Mouse (Mus musculus) embryonic facial prominence, embryonic 13.5 days (tissue): ENCODE results near the gene Olfr62. TPM values are rescaled to one million over a fixed set of nuclear protein-coding genes. Genes with fewer than 3 reads are reported as not detected.

Experiments
- ATAC-seq: fragments of 200-750 bp; cut with Nextera tagmentation; 2 replicates; pipeline ENCODE4 v1.8.0; 2017; ENCODE audit warnings: low read depth; ENCODE audit not compliant: insufficient number of reproducible peaks, insufficient read depth, low FRiP score, low TSS enrichment
- H3K27ac ChIP-seq: fragments of 300-500 bp; sonication (generic); 2 replicates; pipeline ENCODE4 v1.5.1; 2015; ENCODE audit warnings: moderate library complexity, mild to moderate bottlenecking, inconsistent platforms
- H3K27me3 ChIP-seq: fragments of 300-500 bp; sonication (generic); 2 replicates; pipeline ENCODE4 v1.6.1; 2015; ENCODE audit warnings: mild to moderate bottlenecking, inconsistent platforms
- H3K36me3 ChIP-seq: fragments of 300-500 bp; sonication (generic); 2 replicates; pipeline ENCODE4 v1.6.1; 2015; ENCODE audit warnings: mild to moderate bottlenecking, inconsistent platforms
- H3K4me1 ChIP-seq: fragments of 300-500 bp; sonication (generic); 2 replicates; pipeline ENCODE4 v1.6.1; 2015; ENCODE audit warnings: inconsistent platforms
- H3K4me2 ChIP-seq: fragments of 300-500 bp; sonication (generic); 2 replicates; pipeline ENCODE4 v1.6.1; 2015; ENCODE audit warnings: moderate library complexity, mild to moderate bottlenecking, inconsistent platforms
- H3K4me3 ChIP-seq: fragments of 300-500 bp; sonication (generic); 2 replicates; pipeline ENCODE4 v1.5.1; 2015; ENCODE audit warnings: mild to moderate bottlenecking, inconsistent platforms
- H3K9ac ChIP-seq: fragments of 300-500 bp; sonication (generic); 2 replicates; pipeline ENCODE4 v1.6.1; 2015; ENCODE audit warnings: mild to moderate bottlenecking, inconsistent platforms
- H3K9me3 ChIP-seq: fragments of 300-500 bp; sonication (generic); 2 replicates; pipeline ENCODE4 v1.6.1; 2016; ENCODE audit warnings: inconsistent platforms
- WGBS: fragments of 180-500 bp; shearing (Covaris S2); methylation state at CpG from one replicate; pipeline ENCODE4 v1.1.7; 2015; ENCODE audit warnings: mixed read lengths; 5-methylcytosine and 5-hydroxymethylcytosine counted together
- polyA plus RNA-seq: library from polyadenylated mRNA; unstranded; fragments of >200 nt; fragmentation: Nextera tagmentation; extraction: Ambion mirVana; gene quantifications from 2 replicates; pipeline ENCODE4 v1.2.1, GENCODE M21; 2015

Gene Olfr62
- not detected in 2 replicates for polyA plus RNA-seq

DNA sequence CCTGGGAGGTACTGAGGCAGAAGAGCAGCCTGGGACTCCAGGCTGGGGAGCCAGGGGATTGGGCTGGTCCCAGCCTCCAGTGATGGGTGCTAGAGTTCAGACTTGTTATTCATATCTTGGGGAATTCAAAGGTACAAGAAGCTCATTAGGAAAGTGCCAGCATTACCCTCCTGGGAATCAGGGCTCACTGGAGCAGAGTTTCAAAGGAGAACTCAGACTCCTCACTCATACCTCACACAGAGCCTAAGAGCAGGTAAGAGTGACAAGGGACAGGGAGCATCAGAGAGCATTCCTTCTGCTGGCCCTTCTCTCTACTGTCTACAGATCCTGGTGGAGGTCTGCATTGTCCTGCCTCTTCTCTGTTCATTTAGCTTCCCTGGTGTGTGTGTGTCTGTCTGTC, at the start of gene Olfr62:
Gene Olfr62, plus strand, starts transcription at position 301 of the 400 bp plus-strand sequence.
- H3K9me3 ChIP-seq = no peaks in the 10 kb centered on the region
- H3K27me3 ChIP-seq = no peaks in the 10 kb centered on the region
- H3K27ac ChIP-seq = no peak within 1 kb of the TSS
- ATAC-seq = no peak
- no peaks in the 10 kb centered on the region for H3K4me1 ChIP-seq
- H3K4me2 ChIP-seq = no peak within 1 kb of the TSS
- H3K9ac ChIP-seq = no peak within 1 kb of the TSS
- H3K36me3 ChIP-seq = no peaks in the 10 kb centered on the region
- H3K4me3 ChIP-seq = no peak within 1 kb of the TSS

DNA sequence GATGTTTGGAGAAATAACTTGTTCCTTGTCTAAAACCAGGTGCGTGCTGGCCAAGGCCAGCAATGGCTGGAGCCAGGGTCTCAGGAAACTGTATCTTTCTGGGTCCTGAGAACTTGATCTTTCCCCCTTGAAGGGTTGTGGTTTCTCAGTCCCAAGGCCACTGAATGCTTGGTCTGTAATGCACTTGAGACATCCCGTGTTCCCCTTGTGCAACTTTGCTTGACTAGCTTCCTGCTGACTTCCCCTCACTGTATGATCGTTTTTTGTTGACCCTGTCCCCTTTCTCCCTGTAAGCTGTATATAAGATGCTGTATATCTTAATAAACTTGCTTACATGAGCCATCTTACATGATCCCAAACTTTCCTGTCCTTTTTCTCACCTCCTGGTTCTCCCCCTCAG, 48.9 kb upstream of the Olfr62 start:
- no peaks in the 10 kb centered on the region for H3K9me3 ChIP-seq
- peaks cover 2% of the 10 kb centered on the region; the same call in 1 of the 2 replicates for H3K4me1 ChIP-seq
- ATAC-seq = no peak
- H3K27me3 ChIP-seq = peaks cover 3% of the 10 kb centered on the region
- WGBS = 67% methylated on average over 3 of the region's 3 CpGs
- no peak overlapping the region for H3K4me2 ChIP-seq
- no peaks in the 10 kb centered on the region for H3K36me3 ChIP-seq
- no peak overlapping the region for H3K4me3 ChIP-seq
- H3K9ac ChIP-seq = no peak overlapping the region
- no peak overlapping the region for H3K27ac ChIP-seq

- H3K4me3 ChIP-seq = no peak overlapping the region
Observed at GRCm38 (mm10) chr4:118612619-118613018, 46.1 kb upstream of the Olfr62 start.

DNA sequence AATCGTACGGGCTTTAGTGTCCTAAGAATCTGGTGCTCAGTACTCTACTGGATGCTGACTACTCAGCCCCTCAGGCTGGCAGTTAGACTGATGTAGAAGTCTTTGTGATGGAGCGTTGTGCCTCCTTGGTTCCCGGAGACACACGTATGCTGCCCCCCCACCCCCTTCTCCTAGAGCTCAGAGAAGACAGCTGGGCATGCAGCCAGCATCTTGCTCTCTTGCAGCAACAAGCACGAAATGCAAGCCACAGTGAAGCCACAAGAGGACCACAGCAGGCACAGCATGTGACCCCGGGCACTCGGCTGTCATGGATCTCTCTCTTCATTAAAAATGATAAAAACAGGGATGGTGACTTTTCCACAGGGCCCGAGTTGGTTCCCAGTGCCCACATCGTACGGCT, 43.3 kb upstream of the Olfr62 start:
- Histone ChIP-seq H3K27ac (no peak overlapping the region), H3K9me3 (0 out of 2 replicates have a peak, but pooled peaks cover 6% of the 10 kb centered on the region), H3K27me3 (peaks cover 3% of the 10 kb centered on the region; the same call in 1 of the 2 replicates), H3K36me3 (no peaks in the 10 kb centered on the region), H3K4me1 (peaks cover 1% of the 10 kb centered on the region; the same call in 1 of the 2 replicates), H3K4me2 (no peak overlapping the region), H3K4me3 (no peak overlapping the region), H3K9ac (no peak overlapping the region)
- 77% methylated on average over 11 of the region's 11 CpGs for WGBS
- no peak for ATAC-seq

More at GRCm38 (mm10) chr4:118612619-118613018, 46.1 kb upstream of the Olfr62 start:
- Histone ChIP-seq H3K9me3 (0 out of 2 replicates have a peak, but pooled peaks cover 6% of the 10 kb centered on the region), H3K27me3 (peaks cover 3% of the 10 kb centered on the region), H3K9ac (no peak overlapping the region), H3K4me2 (no peak overlapping the region), H3K4me1 (peaks cover 2% of the 10 kb centered on the region; the same call in 1 of the 2 replicates), H3K36me3 (no peaks in the 10 kb centered on the region), H3K27ac (no peak overlapping the region)
- 25% methylated on average over 11 of the region's 11 CpGs for WGBS
- ATAC-seq = no peak

GRCm38 (mm10) chr4:118620279-118620966, 38.3 kb upstream of the Olfr62 start, which contains the start of the genes Cfap57 and Ebna1bp2:
Gene Cfap57, minus strand, starts transcription at chr4:118620777.
Gene Ebna1bp2, plus strand, starts transcription at chr4:118620799.
- WGBS = under 1% methylated on average over 39 of the region's 41 CpGs
- H3K27ac ChIP-seq = peak within 1 kb of the TSS; percentile 60; the same call in 1 of the 2 replicates

DNA sequence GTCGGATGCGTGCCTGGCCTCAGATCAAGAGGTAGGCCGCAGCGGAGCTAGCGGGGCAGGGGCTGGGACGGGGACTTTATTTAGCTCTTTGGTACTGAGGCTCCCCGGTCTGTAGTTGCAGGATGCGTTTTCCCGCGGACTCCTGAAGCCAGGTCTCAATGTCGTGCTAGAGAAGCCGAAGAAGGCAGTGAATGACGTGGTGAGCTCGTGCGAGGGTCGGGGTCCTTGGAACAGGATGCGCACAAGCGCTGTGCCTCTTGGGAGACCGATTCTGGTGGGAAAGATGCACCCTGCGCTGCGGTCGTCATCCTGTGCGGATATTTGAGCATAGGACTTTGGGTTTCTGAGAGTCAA, 37.8 kb upstream of the Olfr62 start:
- WGBS = under 1% methylated on average over 23 of the region's 23 CpGs
- Histone ChIP-seq H3K4me1 (peaks cover 11% of the 10 kb centered on the region), H3K9ac (peak overlapping the region; percentile 84), H3K27me3 (no peaks in the 10 kb centered on the region), H3K27ac (peak overlapping the region; percentile 60; the same call in 1 of the 2 replicates), H3K36me3 (peaks cover 32% of the 10 kb centered on the region), H3K9me3 (0 out of 2 replicates have a peak, but pooled peaks cover 6% of the 10 kb centered on the region), H3K4me3 (peak overlapping the region; percentile 86), H3K4me2 (peak overlapping the region; percentile 94)
- peak; percentile 17; the same call in 1 of the 2 replicates for ATAC-seq

More at GRCm38 (mm10) chr4:118620279-118620966, 38.3 kb upstream of the Olfr62 start, which contains the start of the genes Cfap57 and Ebna1bp2:
- Histone ChIP-seq H3K9ac (peak within 1 kb of the TSS; percentile 84), H3K4me3 (peak within 1 kb of the TSS; percentile 86), H3K4me2 (peak within 1 kb of the TSS; percentile 94), H3K36me3 (peaks cover 27% of the 10 kb centered on the region), H3K27me3 (no peaks in the 10 kb centered on the region), H3K4me1 (peaks cover 11% of the 10 kb centered on the region), H3K9me3 (0 out of 2 replicates have a peak, but pooled peaks cover 6% of the 10 kb centered on the region)
- ATAC-seq = peak; percentile 81; the same call in 1 of the 2 replicates

- Histone ChIP-seq H3K27me3 (no peaks in the 10 kb centered on the region), H3K9ac (peak overlapping the region; percentile 84), H3K9me3 (0 out of 2 replicates have a peak, but pooled peaks cover 6% of the 10 kb centered on the region), H3K4me3 (peak overlapping the region; percentile 86), H3K27ac (no peak overlapping the region), H3K4me2 (peak overlapping the region; percentile 94), H3K36me3 (peaks cover 40% of the 10 kb centered on the region), H3K4me1 (peaks cover 11% of the 10 kb centered on the region)
- no peak for ATAC-seq
- 91% methylated on average over 9 of the region's 9 CpGs for WGBS
Observed at GRCm38 (mm10) chr4:118621781-118622180, 37.0 kb upstream of the Olfr62 start.

DNA sequence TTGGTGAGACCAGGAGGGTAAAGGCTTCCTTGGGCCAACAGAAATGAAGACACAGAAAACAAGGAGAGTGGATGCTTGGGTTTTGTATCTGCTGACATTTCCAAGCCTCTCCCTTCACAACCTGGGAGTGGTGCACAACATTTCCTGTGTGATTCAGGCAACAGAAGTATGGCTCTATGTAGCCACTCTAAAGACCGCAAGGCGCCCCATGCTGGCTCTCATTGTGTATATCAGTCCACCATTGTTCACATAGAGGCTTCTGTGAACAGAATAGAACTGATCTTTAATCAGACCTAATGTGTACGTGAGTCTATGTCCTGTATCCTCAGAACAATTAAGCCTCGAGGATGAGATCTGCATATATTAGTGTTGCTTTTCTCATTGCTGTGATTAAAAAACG, 28.5 kb upstream of the Olfr62 start:
- no peak for ATAC-seq
- Histone ChIP-seq H3K9ac (no peak overlapping the region), H3K36me3 (peaks cover 60% of the 10 kb centered on the region), H3K4me1 (no peaks in the 10 kb centered on the region), H3K4me3 (no peak overlapping the region), H3K27me3 (no peaks in the 10 kb centered on the region), H3K4me2 (no peak overlapping the region), H3K27ac (no peak overlapping the region), H3K9me3 (no peaks in the 10 kb centered on the region)
- 90% methylated on average over 5 of the region's 5 CpGs for WGBS

- peak overlapping the region; percentile 24 for H3K4me2 ChIP-seq
- H3K36me3 ChIP-seq = no peaks in the 10 kb centered on the region
- no peak overlapping the region for H3K27ac ChIP-seq
- H3K4me3 ChIP-seq = no peak overlapping the region
- H3K9ac ChIP-seq = no peak overlapping the region
- no peaks in the 10 kb centered on the region for H3K27me3 ChIP-seq
- peaks cover 4% of the 10 kb centered on the region; the same call in 1 of the 2 replicates for H3K4me1 ChIP-seq
- H3K9me3 ChIP-seq = no peaks in the 10 kb centered on the region
- 40% methylated on average over 20 of the region's 20 CpGs for WGBS
- ATAC-seq = no peak
Observed at GRCm38 (mm10) chr4:118642346-118643190, 16.2 kb upstream of the Olfr62 start.

GRCm38 (mm10) chr4:118645234-118645633, 13.5 kb upstream of the Olfr62 start:
- 11% methylated on average over 2 of the region's 2 CpGs for WGBS
- no peak for ATAC-seq
- Histone ChIP-seq H3K27ac (no peak overlapping the region), H3K4me1 (peaks cover 4% of the 10 kb centered on the region; the same call in 1 of the 2 replicates), H3K27me3 (peaks cover 3% of the 10 kb centered on the region; the same call in 1 of the 2 replicates), H3K4me2 (no peak overlapping the region), H3K36me3 (no peaks in the 10 kb centered on the region), H3K4me3 (no peak overlapping the region), H3K9me3 (no peaks in the 10 kb centered on the region), H3K9ac (no peak overlapping the region)

GRCm38 (mm10) chr4:118687086-118687485, 28.3 kb downstream of the Olfr62 start:
- Histone ChIP-seq H3K9ac (no peak overlapping the region), H3K27ac (no peak overlapping the region), H3K9me3 (no peaks in the 10 kb centered on the region), H3K27me3 (peaks cover 5% of the 10 kb centered on the region; the same call in 1 of the 2 replicates), H3K4me2 (no peak overlapping the region), H3K36me3 (no peaks in the 10 kb centered on the region), H3K4me1 (no peaks in the 10 kb centered on the region), H3K4me3 (no peak overlapping the region)
- no peak for ATAC-seq
- 60% methylated on average over 2 of the region's 2 CpGs for WGBS
